Mouse (Mus musculus) liver, embryonic 18 days (tissue): ENCODE measurements around the gene Barx2. TPM values are rescaled to one million over a fixed set of nuclear protein-coding genes. Genes with fewer than 3 reads are reported as not detected.

Experiments
- polyA plus RNA-seq: library from polyadenylated mRNA; depleted of rRNA; stranded (reverse); fragments of >200 nt; gene quantifications from 2 replicates; pipeline ENCODE4 v1.2.3, GENCODE M21; 2012; rRNA removed

Barx2 gene
- polyA plus RNA-seq, result not detected in 2 replicates

DNA sequence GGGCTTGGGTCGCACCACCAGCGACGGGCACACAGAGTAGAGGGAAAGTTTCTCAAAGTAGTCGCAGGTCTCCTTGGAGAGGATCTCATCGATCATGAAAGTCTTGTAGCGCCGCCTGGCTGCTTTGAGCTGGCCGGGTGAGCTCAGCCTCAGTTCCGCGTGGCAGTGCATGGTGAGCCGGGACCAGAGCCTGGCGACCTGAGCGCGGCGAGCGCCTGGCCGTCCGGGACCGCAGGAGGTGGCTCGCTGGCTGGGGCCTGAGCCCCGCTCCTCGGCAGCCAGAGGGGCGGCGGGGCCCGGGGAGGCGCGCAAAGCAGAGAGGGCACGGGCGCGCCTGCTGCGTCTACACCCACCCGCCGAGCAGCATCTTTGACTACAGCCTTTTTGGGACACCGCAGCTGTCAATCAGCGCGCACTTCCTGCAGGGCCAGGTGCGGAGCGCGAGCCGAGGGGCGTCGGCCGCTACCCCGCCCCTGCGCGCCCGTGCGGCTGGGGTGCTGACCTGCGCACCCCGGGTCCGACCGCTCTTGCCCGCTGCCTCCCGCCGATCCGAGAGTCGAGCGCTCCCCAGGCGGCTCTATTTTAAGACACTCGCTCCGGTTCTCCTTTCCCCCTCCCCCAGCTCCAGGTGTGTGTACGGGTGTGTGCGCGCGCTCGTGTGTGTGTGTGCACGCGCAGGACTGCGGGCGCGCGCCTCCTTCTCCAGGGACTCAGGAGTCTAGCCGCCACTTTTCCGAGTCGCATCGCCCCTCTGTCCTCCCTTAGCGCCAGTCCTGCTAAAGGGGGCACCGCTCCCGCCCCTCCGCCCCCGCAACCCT, at the start of gene Barx2:
Barx2 (minus strand) TSS at position 542 of the 818 bp plus-strand sequence.

Other genes with a start within 250 kb of the Barx2 start
- 0.30 and 0.43 TPM in 2 replicates for gene Arhgap32, start 202.7 kb upstream of the Barx2 start, polyA plus RNA-seq